Mouse (Mus musculus) bone marrow macrophage, adult 2 months (primary cell): ENCODE data around the gene Vezf1. TPM values are rescaled to one million over a fixed set of nuclear protein-coding genes. Genes with fewer than 3 reads are reported as not detected.

Experiments used
- H3K27ac ChIP-seq: 2 replicates; pipeline ENCODE4 v1.5.1; 2012; ENCODE audit warnings: low read depth, low read length; ENCODE audit not compliant: insufficient read depth
- H3K4me1 ChIP-seq: 2 replicates; pipeline ENCODE4 v1.6.1; 2012; ENCODE audit warnings: low read length; ENCODE audit not compliant: control insufficient read depth, insufficient read depth
- H3K4me3 ChIP-seq: 2 replicates; pipeline ENCODE4 v1.5.1; 2012; ENCODE audit warnings: mild to moderate bottlenecking, low read length, moderate library complexity; ENCODE audit not compliant: insufficient read depth
- CTCF ChIP-seq: IDR thresholded peaks from 2 replicates; pipeline ENCODE4 v1.5.1; 2012; ENCODE audit warnings: low read depth, mild to moderate bottlenecking, low read length, moderate library complexity
- POLR2A ChIP-seq: IDR thresholded peaks from 2 replicates; pipeline ENCODE4 v1.6.1; 2012; ENCODE audit warnings: mild to moderate bottlenecking, low read depth, low read length, borderline replicate concordance
- polyA plus RNA-seq: library from polyadenylated mRNA; stranded (reverse); fragments of >200 nt; gene quantifications from 2 replicates; pipeline ENCODE4 v1.2.4, GENCODE M21; 2012; ENCODE audit not compliant: missing spikeins, insufficient read depth, insufficient read length

Gene Vezf1
- polyA plus RNA-seq, 1 experiment = 29.7 TPM

GRCm38 (mm10) chr11:88107365-88107764 is 39.3 kb downstream of the Vezf1 start:
- H3K27ac ChIP-seq = peak overlapping the region; percentile 62
- peaks cover 40% of the 10 kb centered on the region for H3K4me1 ChIP-seq
- H3K4me3 ChIP-seq = no peak overlapping the region
- no peak for TF ChIP-seq POLR2A
- TF ChIP-seq CTCF = no peak

GRCm38 (mm10) chr11:88110031-88110594 is 42.0 kb downstream of the Vezf1 start:
- Histone ChIP-seq H3K4me3 (no peak overlapping the region), H3K4me1 (peaks cover 59% of the 10 kb centered on the region), H3K27ac (no peak overlapping the region)
- no peak for TF ChIP-seq POLR2A
- TF ChIP-seq CTCF = no peak

- Histone ChIP-seq H3K27ac (no peak overlapping the region), H3K4me3 (no peak overlapping the region), H3K4me1 (peaks cover 59% of the 10 kb centered on the region)
- no peak for TF ChIP-seq POLR2A
- TF ChIP-seq CTCF = no peak
Measured at GRCm38 (mm10) chr11:88112078-88112477, 44.0 kb downstream of the Vezf1 start.

- H3K4me1 ChIP-seq = peaks cover 62% of the 10 kb centered on the region
- TF ChIP-seq POLR2A = no peak
- no peak for TF ChIP-seq CTCF
- no peak overlapping the region for H3K27ac ChIP-seq
- no peak overlapping the region for H3K4me3 ChIP-seq
Measured at GRCm38 (mm10) chr11:88112677-88113333, 44.7 kb downstream of the Vezf1 start.

GRCm38 (mm10) chr11:88113543-88114271 is 45.6 kb downstream of the Vezf1 start:
- H3K4me1 ChIP-seq = peaks cover 63% of the 10 kb centered on the region
- H3K27ac ChIP-seq = no peak overlapping the region
- H3K4me3 ChIP-seq = no peak overlapping the region
- TF ChIP-seq POLR2A = no peak
- no peak for TF ChIP-seq CTCF

- TF ChIP-seq CTCF (peak; percentile 28; the same call in 1 of the 2 replicates), POLR2A (no peak)
- Histone ChIP-seq H3K4me1 (peaks cover 65% of the 10 kb centered on the region), H3K4me3 (no peak overlapping the region), H3K27ac (no peak overlapping the region)
Measured at GRCm38 (mm10) chr11:88114871-88115301, 46.8 kb downstream of the Vezf1 start.

- peak overlapping the region; percentile 66; the same call in 1 of the 2 replicates for H3K27ac ChIP-seq
Measured at GRCm38 (mm10) chr11:88116568-88116967, 48.5 kb downstream of the Vezf1 start.

GRCm38 (mm10) chr11:88117356-88118090 is 49.4 kb downstream of the Vezf1 start:
- 0 out of 2 replicates have a peak overlapping the region, but pooled peaks have one; percentile 2 for H3K4me3 ChIP-seq
- H3K4me1 ChIP-seq = peaks cover 62% of the 10 kb centered on the region
- TF ChIP-seq CTCF (no peak), POLR2A (no peak)
- H3K27ac ChIP-seq = peak overlapping the region; percentile 66

More at GRCm38 (mm10) chr11:88116568-88116967, 48.5 kb downstream of the Vezf1 start:
- Histone ChIP-seq H3K4me3 (no peak overlapping the region), H3K4me1 (peaks cover 62% of the 10 kb centered on the region)
- TF ChIP-seq CTCF (no peak), POLR2A (no peak)

GRCm38 (mm10) chr11:88118091-88118440 is 50.0 kb downstream of the Vezf1 start:
- H3K4me3 ChIP-seq = no peak overlapping the region
- H3K27ac ChIP-seq = peak overlapping the region; percentile 66
- peaks cover 58% of the 10 kb centered on the region for H3K4me1 ChIP-seq
- TF ChIP-seq POLR2A (no peak), CTCF (no peak)
